Mouse (Mus musculus) lung, postnatal 0 days (tissue): Measurements from ENCODE around the gene Ankrd52. TPM values are rescaled to one million over a fixed set of nuclear protein-coding genes. Genes with fewer than 3 reads are reported as not detected.

ENCODE experiments used
- ATAC-seq: fragments of 200-750 bp; cut with Nextera tagmentation; 2 replicates; pipeline ENCODE4 v1.8.0; 2017; ENCODE audit warnings: moderate library complexity
- DNase-seq: peaks from one replicate; pipeline ENCODE4 v3.0.0-alpha.2; 2016; ENCODE audit warnings: low spot score
- H3K27ac ChIP-seq: fragments of 300-500 bp; sonication (generic); 2 replicates; pipeline ENCODE4 v1.5.1; 2014; ENCODE audit warnings: antibody characterized with exemption, mild to moderate bottlenecking, low read length, mixed read lengths
- H3K27me3 ChIP-seq: fragments of 300-500 bp; sonication (generic); replicated peaks from 2 replicates; pipeline ENCODE4 v1.6.1; 2014; ENCODE audit warnings: low read length, mixed read lengths; ENCODE audit not compliant: insufficient read depth
- H3K36me3 ChIP-seq: fragments of 300-500 bp; sonication (generic); 2 replicates; pipeline ENCODE4 v1.6.1; 2014; ENCODE audit warnings: low read length, mixed read lengths; ENCODE audit not compliant: insufficient read depth
- H3K4me1 ChIP-seq: fragments of 300-500 bp; sonication (generic); 2 replicates; pipeline ENCODE4 v1.6.1; 2014; ENCODE audit warnings: antibody characterized with exemption, low read depth, low read length, mixed read lengths; ENCODE audit not compliant: insufficient read depth
- H3K4me2 ChIP-seq: fragments of 300-500 bp; sonication (generic); replicated peaks from 2 replicates; pipeline ENCODE4 v1.6.1; 2014; ENCODE audit warnings: low read depth, mild to moderate bottlenecking, low read length, moderate library complexity, mixed read lengths
- H3K4me3 ChIP-seq: fragments of 300-500 bp; sonication (generic); 2 replicates; pipeline ENCODE4 v1.5.1; 2014; ENCODE audit warnings: low read depth, low read length
- H3K9ac ChIP-seq: fragments of 300-500 bp; sonication (generic); replicated peaks from 2 replicates; pipeline ENCODE4 v1.6.1; 2014; ENCODE audit warnings: low read depth, mild to moderate bottlenecking
- H3K9me3 ChIP-seq: fragments of 300-500 bp; sonication (generic); 2 replicates; pipeline ENCODE4 v1.6.1; 2016; ENCODE audit warnings: low read length, mixed read lengths
- CTCF ChIP-seq: IDR thresholded peaks from 2 replicates; pipeline ENCODE4 v1.5.1; 2016; ENCODE audit warnings: antibody characterized with exemption, mild to moderate bottlenecking
- EP300 ChIP-seq: IDR thresholded peaks from 2 replicates; pipeline ENCODE4 v1.6.1; 2016; ENCODE audit warnings: antibody characterized with exemption, mild to moderate bottlenecking, control low read depth
- WGBS: fragments of 180-500 bp; shearing (Covaris S2); extraction: QIAGEN DNeasy Blood & Tissue Kit; methylation state at CpG from one replicate; pipeline ENCODE4 v1.1.7; 2014; 5-methylcytosine and 5-hydroxymethylcytosine counted together
- polyA plus RNA-seq: library from polyadenylated mRNA; unstranded; fragments of >200 nt; fragmentation: Nextera tagmentation; extraction: Ambion mirVana; gene quantifications from 2 replicates; pipeline ENCODE4 v1.2.1, GENCODE M21; 2015

The Ankrd52 gene
- polyA plus RNA-seq, 1 experiment from 2014 or later: 4.2 TPM

- H3K36me3 ChIP-seq: peaks cover 36% of the 10 kb centered on the region
- no peaks in the 10 kb centered on the region for H3K9me3 ChIP-seq
- 88% methylated on average over 7 of the region's 7 CpGs for WGBS
- H3K4me1 ChIP-seq: peaks cover 5% of the 10 kb centered on the region; the same call in 1 of the 2 replicates
- no peak overlapping the region for H3K4me2 ChIP-seq
- no peak for DNase-seq
- no peak overlapping the region for H3K4me3 ChIP-seq
- TF ChIP-seq CTCF (no peak), EP300 (no peak)
- no peak for ATAC-seq
- H3K27me3 ChIP-seq: no peaks in the 10 kb centered on the region
- no peak overlapping the region for H3K9ac ChIP-seq
- H3K27ac ChIP-seq: no peak overlapping the region
Measured at GRCm38 (mm10) chr10:128379260-128379659, 2.3 kb downstream of the Ankrd52 start.

DNA sequence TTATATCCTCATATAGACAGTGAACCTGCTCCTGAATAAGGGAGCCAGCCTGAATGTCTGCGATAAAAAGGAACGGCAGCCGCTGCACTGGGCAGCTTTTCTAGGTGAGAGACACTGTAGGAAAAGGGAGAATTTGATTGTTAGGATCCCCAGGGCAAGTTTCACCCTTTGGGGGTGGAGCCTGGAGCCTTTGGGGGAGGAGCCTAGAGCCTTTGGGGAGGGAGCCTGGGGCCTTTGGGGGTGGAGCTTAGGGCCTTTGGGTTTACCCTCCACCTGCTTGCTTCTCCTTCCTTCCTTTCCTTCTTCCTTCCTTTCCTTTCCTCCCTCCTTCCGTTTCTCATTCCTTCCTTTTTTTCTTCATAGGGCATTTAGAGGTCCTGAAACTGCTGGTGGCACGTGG lies 3.6 kb downstream of the Ankrd52 start:
- H3K27ac ChIP-seq: no peak overlapping the region
- H3K9ac ChIP-seq: no peak overlapping the region
- ATAC-seq (no peak), DNase-seq (peak; percentile 21)
- peaks cover 5% of the 10 kb centered on the region; the same call in 1 of the 2 replicates for H3K4me1 ChIP-seq
- H3K27me3 ChIP-seq: no peaks in the 10 kb centered on the region
- WGBS: 81% methylated on average over 5 of the region's 5 CpGs
- TF ChIP-seq EP300 (no peak), CTCF (no peak)
- H3K4me2 ChIP-seq: no peak overlapping the region
- H3K36me3 ChIP-seq: peaks cover 43% of the 10 kb centered on the region
- H3K9me3 ChIP-seq: no peaks in the 10 kb centered on the region
- H3K4me3 ChIP-seq: no peak overlapping the region

DNA sequence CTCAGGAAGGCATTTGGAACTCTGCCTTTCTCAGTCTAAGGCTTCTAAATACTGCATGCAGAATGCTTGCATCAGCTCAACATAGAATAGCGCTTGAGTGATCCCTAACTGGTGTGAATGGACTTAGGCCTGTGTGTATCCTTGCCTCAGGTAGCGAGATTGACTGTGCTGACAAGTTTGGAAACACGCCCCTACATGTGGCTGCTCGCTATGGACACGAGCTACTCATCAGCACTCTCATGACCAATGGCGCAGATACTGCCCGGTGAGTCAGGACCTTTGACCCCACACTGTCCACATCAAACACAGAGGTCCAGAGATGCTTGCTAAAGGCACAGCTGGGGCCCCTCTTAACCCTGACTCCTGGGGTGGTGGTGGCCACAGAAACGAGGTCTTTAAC lies 5.6 kb downstream of the Ankrd52 start:
- ATAC-seq (no peak), DNase-seq (no peak)
- H3K27me3 ChIP-seq: no peaks in the 10 kb centered on the region
- peaks cover 5% of the 10 kb centered on the region; the same call in 1 of the 2 replicates for H3K4me1 ChIP-seq
- H3K9me3 ChIP-seq: no peaks in the 10 kb centered on the region
- peaks cover 46% of the 10 kb centered on the region for H3K36me3 ChIP-seq
- TF ChIP-seq EP300: no peak
- no peak for TF ChIP-seq CTCF
- H3K27ac ChIP-seq: no peak overlapping the region
- no peak overlapping the region for H3K4me3 ChIP-seq
- WGBS: 81% methylated on average over 8 of the region's 8 CpGs
- no peak overlapping the region for H3K9ac ChIP-seq
- no peak overlapping the region for H3K4me2 ChIP-seq

DNA sequence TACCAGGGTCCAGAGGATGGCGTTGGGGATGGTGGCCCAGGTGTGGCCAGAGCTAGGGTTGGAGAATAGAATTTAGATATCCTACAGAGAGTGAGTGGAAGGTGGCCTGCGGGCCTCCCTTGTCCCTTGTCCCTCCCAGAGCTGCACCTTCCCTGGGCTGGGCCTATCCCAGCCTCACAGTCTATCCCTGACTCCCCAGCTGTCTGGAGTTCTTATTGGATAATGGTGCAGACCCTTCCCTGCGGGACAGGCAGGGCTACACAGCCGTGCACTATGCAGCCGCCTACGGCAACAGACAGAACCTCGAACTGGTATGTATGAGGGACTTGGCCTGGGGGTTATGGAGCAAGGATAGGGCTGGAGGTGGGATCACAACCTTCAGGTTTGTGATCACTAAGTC lies 9.0 kb downstream of the Ankrd52 start:
- Histone ChIP-seq H3K4me2 (no peak overlapping the region), H3K27ac (no peak overlapping the region), H3K4me1 (no peaks in the 10 kb centered on the region), H3K4me3 (no peak overlapping the region), H3K36me3 (peaks cover 72% of the 10 kb centered on the region), H3K27me3 (no peaks in the 10 kb centered on the region), H3K9ac (no peak overlapping the region), H3K9me3 (no peaks in the 10 kb centered on the region)
- DNase-seq (no peak), ATAC-seq (no peak)
- TF ChIP-seq CTCF (no peak), EP300 (no peak)
- 90% methylated on average over 7 of the region's 7 CpGs for WGBS

DNA sequence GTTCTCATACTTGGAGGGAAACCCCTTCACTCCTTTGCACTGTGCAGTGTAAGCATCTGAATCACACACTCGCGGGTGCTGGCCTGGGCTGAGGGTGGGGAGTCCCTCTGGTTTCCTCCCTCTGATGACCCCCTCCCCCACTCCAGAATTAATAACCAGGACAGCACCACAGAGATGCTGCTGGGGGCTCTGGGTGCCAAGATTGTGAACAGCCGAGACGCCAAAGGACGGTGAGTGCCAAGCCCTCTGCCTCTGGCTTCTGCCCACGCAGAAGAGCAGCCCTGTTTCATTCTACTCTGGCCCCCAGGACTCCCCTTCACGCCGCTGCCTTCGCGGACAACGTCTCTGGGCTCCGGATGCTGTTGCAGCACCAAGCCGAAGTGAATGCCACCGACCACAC lies 12.0 kb downstream of the Ankrd52 start:
- Histone ChIP-seq H3K4me3 (no peak overlapping the region), H3K27ac (no peak overlapping the region), H3K4me2 (no peak overlapping the region), H3K4me1 (no peaks in the 10 kb centered on the region), H3K27me3 (no peaks in the 10 kb centered on the region), H3K9me3 (no peaks in the 10 kb centered on the region), H3K36me3 (peaks cover 51% of the 10 kb centered on the region), H3K9ac (no peak overlapping the region)
- DNase-seq: no peak
- no peak for ATAC-seq
- TF ChIP-seq EP300: no peak
- no peak for TF ChIP-seq CTCF
- WGBS: 89% methylated on average over 14 of the region's 14 CpGs

GRCm38 (mm10) chr10:128389570-128389969 lies 12.7 kb downstream of the Ankrd52 start:
- Histone ChIP-seq H3K9ac (no peak overlapping the region), H3K36me3 (peaks cover 47% of the 10 kb centered on the region), H3K4me3 (no peak overlapping the region), H3K4me1 (no peaks in the 10 kb centered on the region), H3K27ac (no peak overlapping the region), H3K4me2 (no peak overlapping the region), H3K27me3 (no peaks in the 10 kb centered on the region), H3K9me3 (no peaks in the 10 kb centered on the region)
- WGBS: 74% methylated on average over 6 of the region's 6 CpGs
- ATAC-seq: no peak
- TF ChIP-seq EP300 (no peak), CTCF (no peak)
- no peak for DNase-seq

- H3K9ac ChIP-seq: no peak overlapping the region
- H3K4me2 ChIP-seq: no peak overlapping the region
- DNase-seq (no peak), ATAC-seq (no peak)
- no peak overlapping the region for H3K4me3 ChIP-seq
- peaks cover 40% of the 10 kb centered on the region for H3K36me3 ChIP-seq
- 87% methylated on average over 12 of the region's 12 CpGs for WGBS
- no peaks in the 10 kb centered on the region for H3K9me3 ChIP-seq
- H3K27ac ChIP-seq: no peak overlapping the region
- H3K27me3 ChIP-seq: no peaks in the 10 kb centered on the region
- no peaks in the 10 kb centered on the region for H3K4me1 ChIP-seq
- TF ChIP-seq EP300: no peak
- no peak for TF ChIP-seq CTCF
Measured at GRCm38 (mm10) chr10:128390366-128390765, 13.5 kb downstream of the Ankrd52 start.
